Mouse (Mus musculus) lung, adult 2 months (tissue): ENCODE measurements around the gene Abca12.

Source experiments
- CTCF ChIP-seq: fragments of 200-500 bp; IDR thresholded peaks from 2 replicates; pipeline ENCODE4 v1.5.1; 2011; ENCODE audit warnings: mild to moderate bottlenecking, low read length, control low read depth; ENCODE audit not compliant: insufficient read depth
- POLR2A ChIP-seq: fragments of 200-500 bp; IDR thresholded peaks from 2 replicates; pipeline ENCODE4 v1.6.1; 2011; ENCODE audit warnings: low read depth, mild to moderate bottlenecking, control low read depth, low read length, borderline replicate concordance; ENCODE audit errors: extremely low read depth

DNA sequence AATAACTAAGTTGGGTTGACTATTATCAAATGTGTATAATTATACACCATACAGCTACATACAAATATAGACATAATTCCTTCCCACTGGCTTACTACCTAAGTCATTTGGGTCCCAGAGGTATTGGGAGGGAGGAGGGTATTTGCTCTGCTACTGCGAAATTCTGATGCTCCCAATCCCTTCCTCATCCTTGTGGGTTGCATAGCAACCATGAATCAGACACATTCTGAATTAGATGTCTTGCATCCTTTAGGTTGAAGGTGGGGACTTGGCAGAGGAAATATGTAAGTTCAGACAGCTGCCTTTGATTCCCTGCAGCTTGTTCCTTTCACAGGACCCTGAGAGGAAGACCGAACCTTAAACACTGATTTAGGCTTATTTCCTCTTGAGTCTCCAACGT lies 108.5 kb downstream of the Abca12 start:
- no peak for TF ChIP-seq POLR2A
- TF ChIP-seq CTCF, result no peak
